Mouse (Mus musculus) intestine, postnatal 0 days (tissue): ENCODE measurements around the gene Hecw2. TPM values are rescaled to one million over a fixed set of nuclear protein-coding genes. Genes with fewer than 3 reads are reported as not detected.

Experiments used
- ATAC-seq: fragments of 200-750 bp; cut with Nextera tagmentation; 2 replicates; pipeline ENCODE4 v1.8.0; 2017; ENCODE audit warnings: mild to moderate bottlenecking, moderate TSS enrichment, moderate library complexity
- H3K27ac ChIP-seq: fragments of 300-500 bp; sonication (generic); 2 replicates; pipeline ENCODE4 v1.5.1; 2014; ENCODE audit warnings: mild to moderate bottlenecking, low read depth, low read length, moderate library complexity
- H3K27me3 ChIP-seq: fragments of 300-500 bp; sonication (generic); replicated peaks from 2 replicates; pipeline ENCODE4 v1.6.1; 2014; ENCODE audit warnings: low read length, mixed read lengths; ENCODE audit not compliant: control insufficient read depth, insufficient read depth
- H3K36me3 ChIP-seq: fragments of 300-500 bp; sonication (generic); 2 replicates; pipeline ENCODE4 v1.6.1; 2014; ENCODE audit warnings: mild to moderate bottlenecking, moderate library complexity; ENCODE audit not compliant: control insufficient read depth, insufficient read depth
- H3K4me1 ChIP-seq: fragments of 300-500 bp; sonication (generic); replicated peaks from 2 replicates; pipeline ENCODE4 v1.6.1; 2014; ENCODE audit warnings: antibody characterized with exemption, low read length, mixed read lengths; ENCODE audit not compliant: control insufficient read depth, insufficient read depth
- H3K4me2 ChIP-seq: fragments of 300-500 bp; sonication (generic); replicated peaks from 2 replicates; pipeline ENCODE4 v1.6.1; 2014; ENCODE audit warnings: low read depth, mild to moderate bottlenecking, moderate library complexity
- H3K4me3 ChIP-seq: fragments of 300-500 bp; sonication (generic); 2 replicates; pipeline ENCODE4 v1.5.1; 2014; ENCODE audit warnings: low read depth, low read length
- H3K9ac ChIP-seq: fragments of 300-500 bp; sonication (generic); 2 replicates; pipeline ENCODE4 v1.6.1; 2014; ENCODE audit warnings: mild to moderate bottlenecking, low read depth, low read length
- H3K9me3 ChIP-seq: fragments of 300-500 bp; sonication (generic); 2 replicates; pipeline ENCODE4 v1.6.1; 2016; ENCODE audit warnings: mixed run types; ENCODE audit not compliant: control insufficient read depth
- CTCF ChIP-seq: sonication (generic); IDR thresholded peaks from 2 replicates; pipeline ENCODE4 v1.5.1; 2016; ENCODE audit warnings: low read depth, mild to moderate bottlenecking, control low read depth, antibody characterized with exemption, moderate library complexity
- WGBS: fragments of 180-500 bp; shearing (Covaris S2); extraction: QIAGEN DNeasy Blood & Tissue Kit; methylation state at CpG from one replicate; pipeline ENCODE4 v1.1.7; 2014; 5-methylcytosine and 5-hydroxymethylcytosine counted together
- polyA plus RNA-seq: library from polyadenylated mRNA; unstranded; fragments of >200 nt; fragmentation: Nextera tagmentation; extraction: Ambion mirVana; gene quantifications from 2 replicates; pipeline ENCODE4 v1.2.1, GENCODE M21; 2015

Hecw2 gene
- polyA plus RNA-seq, 1 experiment from 2014 or later: 0.69 TPM

GRCm38 (mm10) chr1:54119638-54120320 is 75.2 kb downstream of the Hecw2 start:
- 67% methylated on average over 9 of the region's 9 CpGs for WGBS
- Histone ChIP-seq H3K4me3 (no peak overlapping the region), H3K27ac (no peak overlapping the region), H3K36me3 (no peaks in the 10 kb centered on the region), H3K9me3 (no peaks in the 10 kb centered on the region), H3K9ac (no peak overlapping the region), H3K27me3 (no peaks in the 10 kb centered on the region), H3K4me2 (no peak overlapping the region), H3K4me1 (no peaks in the 10 kb centered on the region)
- ATAC-seq: no peak
- TF ChIP-seq CTCF: no peak

- H3K27ac ChIP-seq: no peak overlapping the region
- H3K27me3 ChIP-seq: no peaks in the 10 kb centered on the region
- no peak overlapping the region for H3K4me3 ChIP-seq
- H3K4me1 ChIP-seq: no peaks in the 10 kb centered on the region
- no peaks in the 10 kb centered on the region for H3K36me3 ChIP-seq
- H3K9me3 ChIP-seq: no peaks in the 10 kb centered on the region
- ATAC-seq: no peak
- no peak overlapping the region for H3K4me2 ChIP-seq
- WGBS: 77% methylated on average over 8 of the region's 8 CpGs
- no peak overlapping the region for H3K9ac ChIP-seq
- TF ChIP-seq CTCF: no peak
Measured at GRCm38 (mm10) chr1:54118342-54118973, 76.5 kb downstream of the Hecw2 start.

- H3K9me3 ChIP-seq: no peaks in the 10 kb centered on the region
- no peak overlapping the region for H3K4me3 ChIP-seq
- H3K27me3 ChIP-seq: no peaks in the 10 kb centered on the region
- no peaks in the 10 kb centered on the region for H3K4me1 ChIP-seq
- H3K36me3 ChIP-seq: no peaks in the 10 kb centered on the region
- no peak for TF ChIP-seq CTCF
- no peak overlapping the region for H3K27ac ChIP-seq
- 75% methylated on average over 8 of the region's 8 CpGs for WGBS
- ATAC-seq: no peak
- no peak overlapping the region for H3K9ac ChIP-seq
- no peak overlapping the region for H3K4me2 ChIP-seq
Measured at GRCm38 (mm10) chr1:54110920-54111605, 83.9 kb downstream of the Hecw2 start.

- no peak for TF ChIP-seq CTCF
- Histone ChIP-seq H3K9ac (no peak overlapping the region), H3K4me3 (no peak overlapping the region), H3K36me3 (no peaks in the 10 kb centered on the region), H3K4me2 (no peak overlapping the region), H3K9me3 (no peaks in the 10 kb centered on the region), H3K27me3 (no peaks in the 10 kb centered on the region), H3K4me1 (no peaks in the 10 kb centered on the region), H3K27ac (no peak overlapping the region)
- 68% methylated on average over 5 of the region's 5 CpGs for WGBS
- ATAC-seq: no peak
Measured at GRCm38 (mm10) chr1:54109255-54109654, 85.7 kb downstream of the Hecw2 start.

GRCm38 (mm10) chr1:54106756-54107155 is 88.2 kb downstream of the Hecw2 start:
- TF ChIP-seq CTCF: no peak
- no peak overlapping the region for H3K4me2 ChIP-seq

GRCm38 (mm10) chr1:54079708-54080107 is 115.3 kb downstream of the Hecw2 start:
- 89% methylated on average over 3 of the region's 3 CpGs for WGBS

More at GRCm38 (mm10) chr1:54106756-54107155, 88.2 kb downstream of the Hecw2 start:
- H3K4me1 ChIP-seq: no peaks in the 10 kb centered on the region
- WGBS: 84% methylated on average over 3 of the region's 3 CpGs
- no peak overlapping the region for H3K9ac ChIP-seq
- no peak overlapping the region for H3K27ac ChIP-seq
- ATAC-seq: no peak
- no peaks in the 10 kb centered on the region for H3K9me3 ChIP-seq
- H3K36me3 ChIP-seq: no peaks in the 10 kb centered on the region
- no peak overlapping the region for H3K4me3 ChIP-seq
- H3K27me3 ChIP-seq: no peaks in the 10 kb centered on the region

More at GRCm38 (mm10) chr1:54079708-54080107, 115.3 kb downstream of the Hecw2 start:
- no peak for TF ChIP-seq CTCF
- H3K9me3 ChIP-seq: no peaks in the 10 kb centered on the region
- H3K27me3 ChIP-seq: no peaks in the 10 kb centered on the region
- no peak overlapping the region for H3K4me2 ChIP-seq
- H3K4me1 ChIP-seq: no peaks in the 10 kb centered on the region
- H3K27ac ChIP-seq: no peak overlapping the region
- no peak for ATAC-seq
- H3K4me3 ChIP-seq: no peak overlapping the region
- no peaks in the 10 kb centered on the region for H3K36me3 ChIP-seq
- no peak overlapping the region for H3K9ac ChIP-seq
